ENCODE assay signal across 10 mouse cellular contexts in the genomic region with DNA sequence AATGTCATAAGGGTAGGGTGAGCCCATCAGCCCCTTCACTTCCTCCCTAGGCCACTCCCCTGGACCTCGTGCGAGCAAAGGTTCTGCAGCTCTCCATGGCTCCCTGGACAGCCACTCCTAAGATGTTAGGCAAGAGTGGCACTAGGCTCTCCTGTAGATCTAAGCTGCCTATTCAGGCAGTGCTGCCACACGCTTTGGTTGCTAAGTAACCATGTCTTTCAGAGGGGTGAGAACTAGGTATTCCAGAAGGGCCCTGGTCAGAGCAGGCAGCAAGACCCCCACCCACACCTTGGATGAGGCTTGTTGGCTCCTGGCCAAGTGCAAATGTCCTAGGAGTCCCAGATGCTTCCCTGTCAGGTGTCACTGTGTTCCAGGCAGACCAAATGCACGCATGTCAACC. TPM values are rescaled to one million over a fixed set of nuclear protein-coding genes. Genes with fewer than 3 reads are reported as not detected.
DNase-seq lines count a peak whose midpoint lies in the region; ATAC-seq and TF ChIP-seq lines count a peak whose summit lies in the region.
"Had no signal": no experiment of that assay in that cellular context is flagged by ENCODE, and none has a peak within 500 bp of the region (broad histone marks: within the 10 kb centered on the region; RNA-seq: fewer than 3 reads in every experiment).

No protein-coding gene starts in this region.

- H3K4me1 ChIP-seq in lung, embryonic 15.5 days, result peaks cover 35% of the 10 kb centered on the region
- peaks cover 24% of the 10 kb centered on the region for H3K4me1 ChIP-seq in forebrain, embryonic 14.5 days (ENCODE audit: control insufficient read depth, insufficient read depth, low read length)
- H3K4me1 ChIP-seq in limb, embryonic 14.5 days (ENCODE audit: control insufficient read depth, insufficient read depth, low read length), result peaks cover 48% of the 10 kb centered on the region
- peaks cover 24% of the 10 kb centered on the region for H3K4me1 ChIP-seq in stomach, embryonic 15.5 days
- peaks cover 14% of the 10 kb centered on the region for H3K4me1 ChIP-seq in liver, embryonic 12.5 days

- ATAC-seq in lung, embryonic 15.5 days (ENCODE audit: borderline replicate concordance, extremely low read depth, low FRiP score, low TSS enrichment), result no peak
- ATAC-seq in forebrain, embryonic 14.5 days, result peak; percentile 24; the same call in 1 of the 2 replicates
- no peak for ATAC-seq in limb, embryonic 14.5 days (ENCODE audit: low FRiP score, low read depth)
- peak; percentile 20; the same call in 1 of the 2 replicates for ATAC-seq in stomach, embryonic 15.5 days (ENCODE audit: insufficient read depth, low FRiP score, low read depth)
- no peak for ATAC-seq in liver, embryonic 12.5 days

- no peaks in the 10 kb centered on the region for H3K27me3 ChIP-seq in lung, embryonic 15.5 days
- H3K27me3 ChIP-seq in forebrain, embryonic 14.5 days (replicated peaks; ENCODE audit: control insufficient read depth, insufficient read depth, low read length), result no peaks in the 10 kb centered on the region
- H3K27me3 ChIP-seq in limb, embryonic 14.5 days (ENCODE audit: control insufficient read depth, insufficient read depth, low read length), result no peaks in the 10 kb centered on the region
- no peaks in the 10 kb centered on the region for H3K27me3 ChIP-seq in stomach, embryonic 15.5 days (replicated peaks)
- H3K27me3 ChIP-seq in liver, embryonic 12.5 days (replicated peaks), result peaks cover 30% of the 10 kb centered on the region

- no peaks in the 10 kb centered on the region for H3K36me3 ChIP-seq in lung, embryonic 15.5 days
- no peaks in the 10 kb centered on the region for H3K36me3 ChIP-seq in forebrain, embryonic 14.5 days (ENCODE audit: control insufficient read depth, insufficient read depth, low read length)
- no peaks in the 10 kb centered on the region for H3K36me3 ChIP-seq in limb, embryonic 14.5 days (ENCODE audit: control insufficient read depth, insufficient read depth, low read length)
- H3K36me3 ChIP-seq in stomach, embryonic 15.5 days, result no peaks in the 10 kb centered on the region
- H3K36me3 ChIP-seq in liver, embryonic 12.5 days, result no peaks in the 10 kb centered on the region

- H3K27ac ChIP-seq in lung, embryonic 15.5 days, result 0 out of 2 replicates have a peak overlapping the region, but pooled peaks have one; percentile 22
- H3K27ac ChIP-seq in forebrain, embryonic 14.5 days (ENCODE audit: low read depth, low read length), result no peak overlapping the region
- peak overlapping the region; percentile 39; the same call in 1 of the 2 replicates for H3K27ac ChIP-seq in limb, embryonic 14.5 days (replicated peaks; ENCODE audit: low read depth, low read length)
- H3K27ac ChIP-seq in stomach, embryonic 15.5 days, result peak overlapping the region; percentile 54
- H3K27ac ChIP-seq in liver, embryonic 12.5 days, result no peak overlapping the region

- DNase-seq in lung, postnatal 36 days, result no peak
- peak; percentile 28 for DNase-seq in forebrain, embryonic 14.5 days (ENCODE audit: low spot score)
- DNase-seq in limb, embryonic 14.5 days (ENCODE audit: low spot score), result no peak
- no peak for DNase-seq in adrenal gland, adult 2 months
- DNase-seq: thymus, postnatal 14 days had no signal

- H3K9ac ChIP-seq in lung, embryonic 15.5 days, result no peak overlapping the region
- no peak overlapping the region for H3K9ac ChIP-seq in forebrain, embryonic 14.5 days (ENCODE audit: low read length)
- H3K9ac ChIP-seq in limb, embryonic 14.5 days (ENCODE audit: low read depth, low read length, severe bottlenecking), result no peak overlapping the region
- no peak overlapping the region for H3K9ac ChIP-seq in stomach, embryonic 15.5 days
- H3K9ac ChIP-seq in liver, embryonic 12.5 days, result no peak overlapping the region

- WGBS in lung, embryonic 15.5 days, result 36% methylated on average over 4 of the region's 4 CpGs
- 25% methylated on average over 4 of the region's 4 CpGs for WGBS in forebrain, embryonic 14.5 days
- 57% methylated on average over 4 of the region's 4 CpGs for WGBS in limb, embryonic 14.5 days
- WGBS in stomach, embryonic 15.5 days, result 48% methylated on average over 4 of the region's 4 CpGs
- WGBS in liver, embryonic 12.5 days (ENCODE audit: insufficient replicate concordance), result 45% methylated on average over 4 of the region's 4 CpGs

- H3K4me2 ChIP-seq in lung, embryonic 15.5 days, result no peak overlapping the region
- H3K4me2 ChIP-seq in forebrain, embryonic 14.5 days (ENCODE audit: low read length), result no peak overlapping the region
- no peak overlapping the region for H3K4me2 ChIP-seq in limb, embryonic 14.5 days (replicated peaks; ENCODE audit: low read depth, low read length, severe bottlenecking)
- H3K4me2 ChIP-seq in stomach, embryonic 15.5 days, result no peak overlapping the region
- H3K4me2 ChIP-seq in liver, embryonic 12.5 days, result no peak overlapping the region

- TF ChIP-seq POLR2A in limb, embryonic 14.5 days (IDR thresholded peaks at IDR 0.05; ENCODE audit: borderline replicate concordance, extremely low read depth, insufficient read depth, insufficient read length), result no peak

- no peak overlapping the region for H3K4me3 ChIP-seq in lung, embryonic 15.5 days
- no peak overlapping the region for H3K4me3 ChIP-seq in forebrain, embryonic 14.5 days (ENCODE audit: low read depth, low read length)
- H3K4me3 ChIP-seq in limb, embryonic 14.5 days (replicated peaks; ENCODE audit: low read length), result no peak overlapping the region
- no peak overlapping the region for H3K4me3 ChIP-seq in stomach, embryonic 15.5 days (replicated peaks)
- no peak overlapping the region for H3K4me3 ChIP-seq in liver, embryonic 12.5 days

- H3K9me3 ChIP-seq in lung, embryonic 15.5 days, result no peaks in the 10 kb centered on the region
- no peaks in the 10 kb centered on the region for H3K9me3 ChIP-seq in forebrain, embryonic 14.5 days (replicated peaks; ENCODE audit: control insufficient read depth, low read length)
- H3K9me3 ChIP-seq in limb, embryonic 14.5 days (ENCODE audit: control insufficient read depth, low read length), result no peaks in the 10 kb centered on the region
- no peaks in the 10 kb centered on the region for H3K9me3 ChIP-seq in stomach, embryonic 15.5 days
- H3K9me3 ChIP-seq in liver, embryonic 12.5 days (replicated peaks), result no peaks in the 10 kb centered on the region

RNA-seq across cellular contexts. Expression of a gene that starts 7.9 kb away (rescaled TPM):
- polyA plus RNA-seq in lung, embryonic 15.5 days (2015; fragmentation: Nextera tagmentation; extraction: Ambion mirVana), result 2.5 and 5.1 TPM in 2 replicates
- polyA plus RNA-seq in forebrain, embryonic 14.5 days (2014; fragmentation: Nextera tagmentation; extraction: Ambion mirVana), result 0.42 and 0.53 TPM in 2 replicates
- 42.5 and 114 TPM in 2 replicates for polyA plus RNA-seq in limb, embryonic 14.5 days (2012; rRNA removed)
- polyA plus RNA-seq in limb, embryonic 14.5 days (2014; fragmentation: Nextera tagmentation; extraction: Ambion mirVana), result 101 and 183 TPM in 2 replicates
- 4.6 and 11.8 TPM in 2 replicates for polyA plus RNA-seq in stomach, embryonic 15.5 days (2015; fragmentation: Nextera tagmentation; extraction: Ambion mirVana)
- 0.51 TPM in 1 of 2 replicates, not detected in the other for polyA plus RNA-seq in liver, embryonic 12.5 days (2016; fragmentation: Nextera tagmentation; extraction: Ambion mirVana)
- total RNA-seq in adrenal gland, adult 2 months (2021), result not detected
- polyA plus RNA-seq in adrenal gland, adult 2 months (2012; rRNA removed), result 0.52 TPM in 1 of 2 replicates, not detected in the other
- total RNA-seq: layer of hippocampus, adult 18-20 months; MEL had no signal

RNA-seq across cellular contexts. Expression of a gene that starts 26.0 kb away (rescaled TPM):
- polyA plus RNA-seq in lung, embryonic 15.5 days (2015; fragmentation: Nextera tagmentation; extraction: Ambion mirVana), result 22.8 and 28.3 TPM in 2 replicates
- 21.7 and 28.7 TPM in 2 replicates for polyA plus RNA-seq in forebrain, embryonic 14.5 days (2014; fragmentation: Nextera tagmentation; extraction: Ambion mirVana)
- 94.6 and 97.2 TPM in 2 replicates for polyA plus RNA-seq in limb, embryonic 14.5 days (2012; rRNA removed)
- 30.0 and 40.8 TPM in 2 replicates for polyA plus RNA-seq in limb, embryonic 14.5 days (2014; fragmentation: Nextera tagmentation; extraction: Ambion mirVana)
- 21.9 and 26.2 TPM in 2 replicates for polyA plus RNA-seq in stomach, embryonic 15.5 days (2015; fragmentation: Nextera tagmentation; extraction: Ambion mirVana)
- polyA plus RNA-seq in liver, embryonic 12.5 days (2016; fragmentation: Nextera tagmentation; extraction: Ambion mirVana), result 10.4 and 14.4 TPM in 2 replicates
- 1 to 10 TPM; 2.2 to 8.0 TPM for total RNA-seq in adrenal gland, adult 2 months (2021)
- 6.9 and 7.6 TPM in 2 replicates for polyA plus RNA-seq in adrenal gland, adult 2 months (2012; rRNA removed)

RNA-seq across cellular contexts. Expression of a gene that starts 45.9 kb away (rescaled TPM):
- polyA plus RNA-seq in lung, embryonic 15.5 days (2015; fragmentation: Nextera tagmentation; extraction: Ambion mirVana), result 125 and 130 TPM in 2 replicates
- 5.8 and 5.9 TPM in 2 replicates for polyA plus RNA-seq in forebrain, embryonic 14.5 days (2014; fragmentation: Nextera tagmentation; extraction: Ambion mirVana)
- 102 TPM in 2 replicates for polyA plus RNA-seq in limb, embryonic 14.5 days (2012; rRNA removed)
- polyA plus RNA-seq in limb, embryonic 14.5 days (2014; fragmentation: Nextera tagmentation; extraction: Ambion mirVana), result 45.8 and 48.0 TPM in 2 replicates
- 196 and 211 TPM in 2 replicates for polyA plus RNA-seq in stomach, embryonic 15.5 days (2015; fragmentation: Nextera tagmentation; extraction: Ambion mirVana)
- 16.7 and 17.0 TPM in 2 replicates for polyA plus RNA-seq in liver, embryonic 12.5 days (2016; fragmentation: Nextera tagmentation; extraction: Ambion mirVana)
- 10 to 100 TPM; 20.9 to 28.7 TPM for total RNA-seq in adrenal gland, adult 2 months (2021)
- 22.2 and 25.1 TPM in 2 replicates for polyA plus RNA-seq in adrenal gland, adult 2 months (2012; rRNA removed)
- total RNA-seq: MEL had no signal

Comparison
In these comparisons a context has a peak if more than half of its experiments do, and no peak if none do; other contexts are left out.
1. ATAC-seq: peak in forebrain, embryonic 14.5 days (single experiment) and stomach, embryonic 15.5 days (single experiment); none in lung, embryonic 15.5 days (single experiment), limb, embryonic 14.5 days (single experiment) and liver, embryonic 12.5 days (single experiment).
2. H3K27ac ChIP-seq: peak in lung, embryonic 15.5 days (single experiment), limb, embryonic 14.5 days (single experiment) and stomach, embryonic 15.5 days (single experiment); none in forebrain, embryonic 14.5 days (single experiment) and liver, embryonic 12.5 days (single experiment).